Mouse (Mus musculus) forebrain, embryonic 13.5 days (tissue): ENCODE measurements at regions not wholly inside any gene's neighbourhood (a gene's known extent, or its start where the extent isn't known, plus 50 kb on each side); places are given as distances from the start of the nearest gene placed in this dataset.

ENCODE experiments used
- ATAC-seq: fragments of 200-750 bp; cut with Nextera tagmentation; 2 replicates; pipeline ENCODE4 v1.8.0; 2017
- H3K27ac ChIP-seq: fragments of 300-500 bp; sonication (generic); 2 replicates; pipeline ENCODE4 v1.5.1; 2015; ENCODE audit warnings: inconsistent platforms, mild to moderate bottlenecking, moderate library complexity
- H3K27me3 ChIP-seq: fragments of 300-500 bp; sonication (generic); 2 replicates; pipeline ENCODE4 v1.6.1; 2015; ENCODE audit warnings: mild to moderate bottlenecking, inconsistent platforms
- H3K36me3 ChIP-seq: fragments of 300-500 bp; sonication (generic); 2 replicates; pipeline ENCODE4 v1.6.1; 2015; ENCODE audit warnings: mild to moderate bottlenecking, inconsistent platforms; ENCODE audit not compliant: poor library complexity, severe bottlenecking
- H3K4me1 ChIP-seq: fragments of 300-500 bp; sonication (generic); 2 replicates; pipeline ENCODE4 v1.6.1; 2015; ENCODE audit warnings: inconsistent platforms
- H3K4me2 ChIP-seq: fragments of 300-500 bp; sonication (generic); 2 replicates; pipeline ENCODE4 v1.6.1; 2015; ENCODE audit warnings: inconsistent platforms, mild to moderate bottlenecking, moderate library complexity
- H3K4me3 ChIP-seq: fragments of 300-500 bp; sonication (generic); 2 replicates; pipeline ENCODE4 v1.5.1; 2015; ENCODE audit warnings: mild to moderate bottlenecking, inconsistent platforms
- H3K9ac ChIP-seq: fragments of 300-500 bp; sonication (generic); 2 replicates; pipeline ENCODE4 v1.6.1; 2015; ENCODE audit warnings: mild to moderate bottlenecking, inconsistent platforms
- H3K9me3 ChIP-seq: fragments of 300-500 bp; sonication (generic); replicated peaks from 2 replicates; pipeline ENCODE4 v1.6.1; 2016; ENCODE audit warnings: inconsistent platforms
- WGBS: fragments of 180-500 bp; shearing (Covaris S2); methylation state at CpG from one replicate; pipeline ENCODE4 v1.1.7; 2015; 5-methylcytosine and 5-hydroxymethylcytosine counted together

DNA sequence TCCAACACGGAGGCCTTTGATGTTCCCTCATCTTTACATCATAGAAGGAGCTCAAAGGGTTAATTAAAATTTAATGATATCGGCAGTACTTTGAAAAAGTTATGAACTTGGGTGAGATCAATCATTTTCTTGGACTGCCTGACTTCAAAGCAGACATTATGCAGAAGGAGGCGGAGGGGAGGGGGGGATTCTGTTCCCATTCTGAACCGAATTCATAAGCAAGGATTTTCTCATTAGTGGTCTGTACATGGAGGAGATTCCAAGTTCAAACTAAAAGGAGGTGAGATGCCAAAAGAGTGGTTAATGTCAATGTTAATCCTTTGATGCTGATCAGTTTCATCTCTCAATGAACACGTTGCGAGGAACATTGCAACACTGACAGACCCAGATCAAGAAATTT lies 1110.7 kb upstream of the Tenm2 start:
- Histone ChIP-seq H3K9ac (no peak overlapping the region), H3K4me3 (no peak overlapping the region), H3K27me3 (no peaks in the 10 kb centered on the region), H3K4me1 (no peaks in the 10 kb centered on the region), H3K9me3 (no peaks in the 10 kb centered on the region), H3K27ac (no peak overlapping the region), H3K4me2 (no peak overlapping the region), H3K36me3 (no peaks in the 10 kb centered on the region)
- WGBS = 50% methylated on average over 6 of the region's 6 CpGs
- no peak for ATAC-seq

DNA sequence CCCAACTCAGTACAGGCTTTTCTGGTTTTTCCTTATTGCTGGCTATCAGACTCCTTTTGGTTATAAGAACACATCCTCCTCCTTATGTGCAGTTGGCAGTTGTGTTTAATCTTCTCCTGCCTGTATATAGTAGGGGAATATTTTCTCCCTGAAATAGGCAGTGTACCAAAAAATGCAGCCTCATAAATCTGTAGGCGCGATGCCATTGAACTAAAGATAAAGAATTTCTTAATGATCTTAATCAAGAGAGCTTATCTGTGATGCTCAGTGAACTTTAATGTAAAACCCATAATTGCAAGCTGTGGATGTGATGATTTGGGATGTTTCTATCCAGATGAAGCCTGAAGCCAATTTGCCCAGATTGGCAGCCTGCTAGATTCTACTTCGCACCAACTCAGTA lies 1099.6 kb upstream of the Tenm2 start:
- no peaks in the 10 kb centered on the region for H3K4me1 ChIP-seq
- no peak overlapping the region for H3K9ac ChIP-seq
- WGBS = 80% methylated on average over 3 of the region's 3 CpGs
- no peak for ATAC-seq
- no peaks in the 10 kb centered on the region for H3K36me3 ChIP-seq
- no peak overlapping the region for H3K4me2 ChIP-seq
- H3K4me3 ChIP-seq = no peak overlapping the region
- H3K27ac ChIP-seq = no peak overlapping the region
- H3K27me3 ChIP-seq = no peaks in the 10 kb centered on the region
- H3K9me3 ChIP-seq = no peaks in the 10 kb centered on the region

DNA sequence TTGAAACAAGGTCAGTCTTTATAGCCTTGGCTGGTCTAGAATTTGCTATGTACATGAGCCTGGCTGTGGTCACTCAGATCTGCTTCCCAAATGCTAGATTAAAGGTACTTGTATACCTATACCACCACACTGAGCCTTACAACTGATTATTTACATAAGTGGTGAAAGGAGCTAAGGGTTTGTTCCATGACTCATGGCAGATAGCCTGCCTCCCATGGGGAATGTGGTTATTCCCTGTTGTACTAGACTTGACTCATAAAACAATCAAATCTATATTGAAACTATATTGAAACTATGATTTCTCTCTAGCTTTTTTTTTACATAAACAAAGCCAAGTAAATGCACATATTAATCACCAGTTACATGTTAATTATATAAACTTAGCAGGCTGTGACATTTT lies 1061.9 kb upstream of the Tenm2 start:
- no peak for ATAC-seq
- H3K36me3 ChIP-seq = no peaks in the 10 kb centered on the region
- no peaks in the 10 kb centered on the region for H3K9me3 ChIP-seq
- no peak overlapping the region for H3K9ac ChIP-seq
- H3K27ac ChIP-seq = no peak overlapping the region
- no peaks in the 10 kb centered on the region for H3K27me3 ChIP-seq
- H3K4me2 ChIP-seq = no peak overlapping the region
- H3K4me3 ChIP-seq = no peak overlapping the region
- H3K4me1 ChIP-seq = no peaks in the 10 kb centered on the region

DNA sequence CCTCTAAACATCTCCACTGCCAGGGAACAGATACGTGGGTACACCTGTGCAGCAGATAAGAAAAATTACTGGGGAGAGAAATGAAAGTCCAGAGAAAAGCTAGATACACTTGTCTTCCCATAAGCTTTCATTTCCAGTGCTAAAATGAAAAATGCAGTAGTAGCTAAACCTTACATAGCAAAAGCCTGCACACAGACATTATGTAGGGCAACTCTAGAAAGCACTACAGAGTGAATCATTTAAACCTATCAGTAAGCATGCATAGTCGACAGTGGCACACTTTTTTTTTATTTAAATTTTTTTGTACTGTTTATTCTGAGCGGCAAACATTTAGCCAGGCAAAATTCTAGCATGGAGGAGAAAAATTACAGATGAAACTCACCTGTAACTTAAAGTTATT lies 1055.5 kb upstream of the Tenm2 start:
- Histone ChIP-seq H3K36me3 (no peaks in the 10 kb centered on the region), H3K4me3 (no peak overlapping the region), H3K4me1 (no peaks in the 10 kb centered on the region), H3K27ac (no peak overlapping the region), H3K9me3 (no peaks in the 10 kb centered on the region), H3K4me2 (no peak overlapping the region), H3K9ac (no peak overlapping the region), H3K27me3 (no peaks in the 10 kb centered on the region)
- 84% methylated on average over 3 of the region's 3 CpGs for WGBS
- ATAC-seq = no peak

DNA sequence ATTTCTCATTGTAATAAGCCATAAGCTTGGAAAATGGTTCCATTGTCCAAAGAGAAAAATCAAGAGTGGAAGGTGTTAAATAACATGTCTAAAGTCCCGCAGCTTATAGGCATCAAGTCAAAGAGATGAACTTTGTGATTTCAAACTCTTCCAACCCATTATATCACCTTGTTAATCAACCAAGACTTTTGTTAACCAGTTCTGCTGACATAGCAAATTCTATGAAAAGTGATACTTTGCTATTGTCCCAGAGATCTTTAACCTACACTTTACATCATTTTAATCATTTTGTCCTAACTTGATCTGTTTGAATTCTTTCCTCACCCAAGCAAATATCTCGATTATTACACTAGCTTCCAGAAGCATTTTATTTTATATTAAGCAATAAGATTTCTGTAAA lies 1045.2 kb upstream of the Tenm2 start:
- no peaks in the 10 kb centered on the region for H3K4me1 ChIP-seq
- no peaks in the 10 kb centered on the region for H3K27me3 ChIP-seq
- no peak overlapping the region for H3K9ac ChIP-seq
- H3K9me3 ChIP-seq = no peaks in the 10 kb centered on the region
- H3K4me3 ChIP-seq = no peak overlapping the region
- H3K36me3 ChIP-seq = no peaks in the 10 kb centered on the region
- no peak overlapping the region for H3K27ac ChIP-seq
- ATAC-seq = no peak
- H3K4me2 ChIP-seq = no peak overlapping the region
- WGBS = 84% methylated on average over 2 of the region's 2 CpGs
